Mouse (Mus musculus) neutrophil, adult 83 days (primary cell): ENCODE results near the gene Tmem216. TPM values are rescaled to one million over a fixed set of nuclear protein-coding genes. Genes with fewer than 3 reads are reported as not detected.

Experiments
- total RNA-seq, 2 experiments: library from RNA; stranded (reverse); gene quantifications; one replicate each; pipeline ENCODE4 v1.2.4; 2023

Gene Tmem216
- total RNA-seq: 10 to 100 TPM; 45.4 to 47.5 TPM

GRCm38 (mm10) chr19:10555624-10556510 lies at the start of gene Tmem216:
TSS of gene Tmem216 (minus strand) at chr19:10556238.

GRCm38 (mm10) chr19:10605293-10605900 lies 49.4 kb upstream of the Tmem216 start, which contains the start of the genes Ddb1 and Tkfc:
TSS of gene Ddb1 (plus strand) at chr19:10605327.
TSS of gene Tkfc (minus strand) at chr19:10605654.

GRCm38 (mm10) chr19:10576690-10577561 lies 20.9 kb upstream of the Tmem216 start, which contains the start of the genes Cyb561a3 and Tmem138:
TSS of gene Cyb561a3 (plus strand) at chr19:10577172.
TSS of gene Tmem138 (minus strand) at chr19:10577362.

GRCm38 (mm10) chr19:10525910-10526309 lies 30.1 kb downstream of the Tmem216 start, which contains the start of gene Sdhaf2:
TSS of gene Sdhaf2 (minus strand) at chr19:10526142.

GRCm38 (mm10) chr19:10525106-10525901 lies 30.7 kb downstream of the Tmem216 start, which contains the start of gene Cpsf7:
TSS of gene Cpsf7 (plus strand) at chr19:10525266.

Other genes with a start within 250 kb of the Tmem216 start
- gene Syt7, start 167.1 kb downstream of the Tmem216 start, total RNA-seq: not detected
- not detected for gene Lrrc10b, start 98.8 kb downstream of the Tmem216 start, total RNA-seq
- gene Ppp1r32, start 73.3 kb downstream of the Tmem216 start, total RNA-seq: 1 to 10 TPM; 1.2 to 1.9 TPM
- gene Cpsf7, start 31.0 kb downstream of the Tmem216 start, total RNA-seq: 10 to 100 TPM; 72.4 to 78.9 TPM
- 10 to 100 TPM; 35.0 to 40.0 TPM for gene Sdhaf2, start 30.1 kb downstream of the Tmem216 start, total RNA-seq
- 10 to 100 TPM; 42.0 to 46.2 TPM for gene Cyb561a3, start 20.9 kb upstream of the Tmem216 start, total RNA-seq
- gene Tmem138, start 21.1 kb upstream of the Tmem216 start, total RNA-seq: 1 to 10 TPM; 6.4 to 7.9 TPM
- 100 to 1,000 TPM; 103 to 114 TPM for gene Ddb1, start 49.1 kb upstream of the Tmem216 start, total RNA-seq
- 1 to 10 TPM; 6.6 to 8.1 TPM for gene Tkfc, start 49.4 kb upstream of the Tmem216 start, total RNA-seq
- 1 to 10 TPM in 1 of 2 experiments, under 1 TPM in 1; 0.46 to 1.2 TPM for gene Vwce, start 78.0 kb upstream of the Tmem216 start, total RNA-seq
- gene Pga5, start 121.8 kb upstream of the Tmem216 start, total RNA-seq: not detected
- 10 to 100 TPM; 44.6 to 48.3 TPM for gene Vps37c, start 132.5 kb upstream of the Tmem216 start, total RNA-seq
- under 1 TPM in 1 of 2 experiments, not detected in 1; 0.22 TPM for gene Cd5, start 182.8 kb upstream of the Tmem216 start, total RNA-seq